ENCODE assay signal across 15 mouse cellular contexts in genomic region chr3:137782836-137783235, GRCm38 (mm10).
"Had no signal": no experiment of that assay in that cellular context is flagged by ENCODE, and none has a peak within 500 bp of the region (broad histone marks: within the 10 kb centered on the region; RNA-seq: fewer than 3 reads in every experiment).

No protein-coding gene starts in this region.

- H3K9ac ChIP-seq: liver, embryonic 13.5 days; midbrain, embryonic 13.5 days had no signal

- H3K9me3 ChIP-seq: liver, embryonic 13.5 days; megakaryocyte, embryonic 14.5 days; midbrain, embryonic 13.5 days had no signal

- H3K27ac ChIP-seq: kidney, postnatal 0 days; left cerebral cortex, adult 2 months; liver, embryonic 13.5 days; macrophage; midbrain, embryonic 13.5 days had no signal

- H3K4me2 ChIP-seq: liver, embryonic 13.5 days; midbrain, embryonic 13.5 days had no signal

- DNase-seq: kidney, adult 2 months; kidney, postnatal 25 days; layer of hippocampus, postnatal 36 days; liver, embryonic 13.5 days; lung, adult 2 months; thymus, adult 18-20 months; thymus, postnatal 36 days had no signal

- H3K36me3 ChIP-seq: liver, embryonic 13.5 days; midbrain, embryonic 13.5 days had no signal

- H3K4me3 ChIP-seq: left cerebral cortex, adult 2 months; liver, embryonic 13.5 days; megakaryocyte, embryonic 14.5 days; midbrain, embryonic 13.5 days; myocyte had no signal

- ATAC-seq: intestine, postnatal 0 days; midbrain, embryonic 13.5 days; midbrain, embryonic 16.5 days had no signal
